In the genomic region with DNA sequence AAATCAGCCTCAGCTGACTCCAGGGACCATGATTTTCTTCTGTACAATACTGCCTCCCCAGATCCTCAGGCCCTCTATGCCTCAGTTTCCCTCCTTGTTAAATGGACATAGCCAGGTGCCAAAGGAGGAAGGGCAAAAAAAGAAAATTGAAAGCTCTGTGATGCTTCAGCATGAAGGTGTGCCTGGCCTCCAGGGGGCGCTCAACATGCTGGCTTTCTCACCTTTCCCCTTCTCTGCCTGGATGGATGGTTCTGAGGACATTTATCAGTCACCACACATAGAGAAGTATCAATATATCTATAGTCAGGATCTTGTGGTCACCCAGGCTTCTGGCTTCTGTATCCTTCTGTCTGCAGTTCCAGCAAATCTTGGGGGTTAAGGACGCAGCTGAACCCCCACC, we compare ENCODE assay signal across 8 mouse cellular contexts. TPM values are rescaled to one million over a fixed set of nuclear protein-coding genes. Genes with fewer than 3 reads are reported as not detected.
DNase-seq lines count a peak whose midpoint lies in the region; ATAC-seq and TF ChIP-seq lines count a peak whose summit lies in the region.

No protein-coding gene starts in this region.

- WGBS in heart, embryonic 12.5 days, result 33% methylated on average over 2 of the region's 2 CpGs
- 39% methylated on average over 2 of the region's 2 CpGs for WGBS in embryonic facial prominence, embryonic 10.5 days
- 34% methylated on average over 2 of the region's 2 CpGs for WGBS in midbrain, postnatal 0 days
- WGBS in thymus, adult 2 months, result 46% methylated on average over 2 of the region's 2 CpGs

- H3K27ac ChIP-seq in heart, embryonic 12.5 days (ENCODE audit: poor library complexity, severe bottlenecking), result no peak overlapping the region
- H3K27ac ChIP-seq in embryonic facial prominence, embryonic 10.5 days (replicated peaks), result 0 out of 2 replicates have a peak overlapping the region, but pooled peaks have one; percentile 10
- H3K27ac ChIP-seq in midbrain, postnatal 0 days (ENCODE audit: low read depth, low read length), result no peak overlapping the region
- no peak overlapping the region for H3K27ac ChIP-seq in thymus, adult 2 months (ENCODE audit: control insufficient read depth, insufficient read depth, low read length)

- H3K4me1 ChIP-seq in heart, embryonic 12.5 days (replicated peaks), result no peaks in the 10 kb centered on the region
- H3K4me1 ChIP-seq in embryonic facial prominence, embryonic 10.5 days, result peaks cover 17% of the 10 kb centered on the region
- H3K4me1 ChIP-seq in midbrain, postnatal 0 days (ENCODE audit: insufficient read depth, low read length), result no peaks in the 10 kb centered on the region
- H3K4me1 ChIP-seq in thymus, adult 2 months (replicated peaks; ENCODE audit: control insufficient read depth, insufficient read depth, low read length), result no peaks in the 10 kb centered on the region

- peak; percentile 66 for TF ChIP-seq CTCF in midbrain, postnatal 0 days (IDR thresholded peaks at IDR 0.05)
- TF ChIP-seq CTCF in thymus, adult 2 months (IDR thresholded peaks at IDR 0.05; ENCODE audit: borderline replicate concordance, control insufficient read depth, extremely low read depth, insufficient read depth, low read length, poor library complexity), result peak; percentile 48; the same call in 1 of the 2 replicates

- H3K4me3 ChIP-seq in heart, embryonic 12.5 days, result no peak overlapping the region
- H3K4me3 ChIP-seq in embryonic facial prominence, embryonic 10.5 days, result no peak overlapping the region
- no peak overlapping the region for H3K4me3 ChIP-seq in midbrain, postnatal 0 days (ENCODE audit: low read depth, low read length)
- no peak overlapping the region for H3K4me3 ChIP-seq in thymus, adult 2 months (ENCODE audit: control insufficient read depth, insufficient read depth, low read length)

- no peak overlapping the region for H3K9ac ChIP-seq in heart, embryonic 12.5 days
- no peak overlapping the region for H3K9ac ChIP-seq in midbrain, postnatal 0 days (replicated peaks; ENCODE audit: low read length, poor library complexity, severe bottlenecking)

- no peak overlapping the region for H3K4me2 ChIP-seq in heart, embryonic 12.5 days
- no peak overlapping the region for H3K4me2 ChIP-seq in midbrain, postnatal 0 days (ENCODE audit: low read depth, low read length, poor library complexity, severe bottlenecking)

- no peaks in the 10 kb centered on the region for H3K9me3 ChIP-seq in heart, embryonic 12.5 days (replicated peaks)
- H3K9me3 ChIP-seq in embryonic facial prominence, embryonic 10.5 days, result no peaks in the 10 kb centered on the region
- no peaks in the 10 kb centered on the region for H3K9me3 ChIP-seq in midbrain, postnatal 0 days (ENCODE audit: low read length)

- no peak for TF ChIP-seq POLR2A in thymus, adult 2 months (IDR thresholded peaks at IDR 0.05; ENCODE audit: control insufficient read depth, extremely low read depth, insufficient read depth, low read length, poor library complexity)

- no peaks in the 10 kb centered on the region for H3K27me3 ChIP-seq in heart, embryonic 12.5 days (replicated peaks)
- H3K27me3 ChIP-seq in embryonic facial prominence, embryonic 10.5 days (replicated peaks; ENCODE audit: low read depth, poor library complexity, severe bottlenecking), result no peaks in the 10 kb centered on the region
- H3K27me3 ChIP-seq in midbrain, postnatal 0 days (ENCODE audit: insufficient read depth, low read length), result no peaks in the 10 kb centered on the region
- H3K27me3 ChIP-seq in thymus, adult 2 months (ENCODE audit: control insufficient read depth, insufficient read depth, low read length), result no peaks in the 10 kb centered on the region

- peak; percentile 42 to 83 for DNase-seq in heart, adult 18-20 months
- DNase-seq in A20 (ENCODE audit: low read depth, low spot score), result peak; percentile 49
- peak; percentile 77 for DNase-seq in adrenal gland, postnatal 14 days
- peak; percentile 76 for DNase-seq in embryonic facial prominence, embryonic 10.5 days (ENCODE audit: low spot score)
- DNase-seq in kidney, postnatal 25 days, result peak; percentile 65 to 84
- DNase-seq in midbrain, postnatal 0 days (ENCODE audit: low spot score), result no peak
- DNase-seq in thymus, adult 2 months, result peak; percentile 46

- no peak for ATAC-seq in heart, embryonic 12.5 days (ENCODE audit: insufficient number of reproducible peaks, low FRiP score)
- ATAC-seq in midbrain, postnatal 0 days (ENCODE audit: low FRiP score), result no peak

- no peaks in the 10 kb centered on the region for H3K36me3 ChIP-seq in heart, embryonic 12.5 days
- H3K36me3 ChIP-seq in embryonic facial prominence, embryonic 10.5 days (replicated peaks), result no peaks in the 10 kb centered on the region
- H3K36me3 ChIP-seq in midbrain, postnatal 0 days (ENCODE audit: insufficient read depth, low read length), result no peaks in the 10 kb centered on the region
- no peaks in the 10 kb centered on the region for H3K36me3 ChIP-seq in thymus, adult 2 months (ENCODE audit: control insufficient read depth, insufficient read depth, low read length)

RNA-seq across cellular contexts. Expression of gene Cald1, which starts 49.3 kb away (rescaled TPM):
- 10 to 100 TPM; 48.0 to 48.9 TPM for total RNA-seq in heart, adult 18-20 months (2021)
- polyA plus RNA-seq in heart, embryonic 12.5 days (2016; fragmentation: Nextera tagmentation; extraction: Ambion mirVana), result 161 and 164 TPM in 2 replicates
- 99.5 and 102 TPM in 2 replicates for total RNA-seq in adrenal gland, postnatal 14 days (2021)
- 189 and 232 TPM in 2 replicates for polyA plus RNA-seq in embryonic facial prominence, embryonic 10.5 days (2016; fragmentation: Nextera tagmentation; extraction: Ambion mirVana)
- total RNA-seq in midbrain, postnatal 0 days (2014; rRNA removed), result 20.5 and 20.7 TPM in 2 replicates
- polyA plus RNA-seq in midbrain, postnatal 0 days (2015; fragmentation: Nextera tagmentation; extraction: Ambion mirVana), result 37.4 and 40.5 TPM in 2 replicates
- polyA plus RNA-seq in thymus, adult 2 months (2012; rRNA removed), result 3.4 and 4.4 TPM in 2 replicates
